Mouse (Mus musculus) embryonic fibroblast, embryonic 13.5 days (primary cell): ENCODE data around the gene Dock6.

Experiments
- CTCF ChIP-seq: IDR thresholded peaks from 2 replicates; pipeline ENCODE4 v1.5.1; 2011; ENCODE audit warnings: mild to moderate bottlenecking, control low read depth, low read length, moderate library complexity, borderline replicate concordance; ENCODE audit not compliant: insufficient read depth
- POLR2A ChIP-seq: IDR thresholded peaks from 2 replicates; pipeline ENCODE4 v1.6.1; 2011; ENCODE audit warnings: low read depth, mild to moderate bottlenecking, control low read depth, low read length, moderate library complexity

DNA sequence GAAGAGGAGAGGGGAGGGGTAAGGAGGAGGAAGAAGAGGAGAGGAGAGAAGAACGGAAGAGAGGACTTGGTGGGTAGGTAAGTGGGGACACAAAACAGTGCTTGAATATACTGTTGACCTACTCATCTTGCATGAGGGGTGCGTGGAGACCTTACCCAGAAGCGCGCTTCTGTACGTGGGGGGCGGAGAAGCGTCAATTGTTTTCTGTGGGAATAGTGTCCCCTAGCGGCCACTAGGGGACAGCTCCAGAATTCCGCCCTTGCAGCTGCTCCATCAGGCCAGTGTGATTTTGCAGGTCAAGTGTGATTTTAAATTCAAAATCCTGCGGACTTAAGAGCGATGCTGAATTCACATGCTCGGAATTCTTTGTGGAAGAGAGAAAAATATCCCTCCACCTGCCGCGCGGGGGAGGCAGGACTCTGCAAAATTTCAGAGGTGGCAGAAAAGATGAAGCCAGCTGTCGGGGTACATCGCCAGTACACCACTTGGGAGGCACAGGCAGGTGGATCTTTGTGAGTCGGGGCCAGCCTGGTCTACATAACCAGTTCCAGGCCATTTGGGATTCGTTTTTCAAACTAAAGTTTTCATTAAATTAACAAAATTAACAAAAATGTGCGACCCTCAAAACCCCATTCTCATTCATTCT, 18.6 kb upstream of the Dock6 start:
- TF ChIP-seq POLR2A (no peak), CTCF (peak; percentile 31; the same call in 1 of the 2 replicates)
